Comparison of ENCODE assay signal across 13 mouse cellular contexts in genomic region chr5:74511686-74512085, GRCm38 (mm10). TPM values are rescaled to one million over a fixed set of nuclear protein-coding genes. Genes with fewer than 3 reads are reported as not detected.
A peak's percentile ranks its signal among the peaks of the same experiment; 100 is the strongest.
DNase-seq lines count a peak whose midpoint lies in the region; ATAC-seq and TF ChIP-seq lines count a peak whose summit lies in the region.
"Had no signal": no experiment of that assay in that cellular context is flagged by ENCODE, and none has a peak within 500 bp of the region (broad histone marks: within the 10 kb centered on the region; RNA-seq: fewer than 3 reads in every experiment).

No protein-coding gene starts in this region.

- no peak overlapping the region for H3K9ac ChIP-seq in forebrain, embryonic 13.5 days
- H3K9ac ChIP-seq in forebrain, embryonic 11.5 days (ENCODE audit: low read length) = no peak overlapping the region
- no peak overlapping the region for H3K9ac ChIP-seq in lung, embryonic 14.5 days
- no peak overlapping the region for H3K9ac ChIP-seq in lung, postnatal 0 days (replicated peaks; ENCODE audit: low read depth)
- H3K9ac ChIP-seq: neural tube, embryonic 15.5 days had no signal

- H3K4me3 ChIP-seq in forebrain, embryonic 13.5 days = no peak overlapping the region
- no peak overlapping the region for H3K4me3 ChIP-seq in forebrain, embryonic 11.5 days (ENCODE audit: low read depth, low read length)
- H3K4me3 ChIP-seq in lung, embryonic 14.5 days (ENCODE audit: low read depth, low read length) = no peak overlapping the region
- H3K4me3 ChIP-seq in lung, postnatal 0 days (ENCODE audit: low read depth, low read length) = no peak overlapping the region
- H3K4me3 ChIP-seq: neural tube, embryonic 15.5 days had no signal

- no peak overlapping the region for H3K4me2 ChIP-seq in forebrain, embryonic 13.5 days
- H3K4me2 ChIP-seq in forebrain, embryonic 11.5 days (ENCODE audit: low read depth, low read length, severe bottlenecking) = no peak overlapping the region
- no peak overlapping the region for H3K4me2 ChIP-seq in lung, embryonic 14.5 days
- H3K4me2 ChIP-seq in lung, postnatal 0 days (replicated peaks; ENCODE audit: low read depth, low read length) = no peak overlapping the region
- H3K4me2 ChIP-seq: neural tube, embryonic 15.5 days had no signal

- 0 out of 2 replicates have a peak, but pooled peaks cover 5% of the 10 kb centered on the region for H3K36me3 ChIP-seq in forebrain, embryonic 13.5 days (ENCODE audit: poor library complexity, severe bottlenecking)
- H3K36me3 ChIP-seq in forebrain, embryonic 11.5 days (ENCODE audit: control insufficient read depth, insufficient read depth, low read length) = no peaks in the 10 kb centered on the region
- no peaks in the 10 kb centered on the region for H3K36me3 ChIP-seq in lung, embryonic 14.5 days (ENCODE audit: insufficient read depth)
- no peaks in the 10 kb centered on the region for H3K36me3 ChIP-seq in lung, postnatal 0 days (ENCODE audit: insufficient read depth, low read length)

- ATAC-seq in forebrain, embryonic 13.5 days = peak; percentile 51; the same call in 1 of the 2 replicates
- ATAC-seq in forebrain, embryonic 11.5 days (replicated peaks; ENCODE audit: low FRiP score) = no peak
- ATAC-seq in lung, embryonic 14.5 days (ENCODE audit: insufficient read depth) = no peak
- peak; percentile 83 for ATAC-seq in lung, postnatal 0 days
- ATAC-seq: Patski had no signal

- no peak overlapping the region for H3K27ac ChIP-seq in forebrain, embryonic 13.5 days
- no peak overlapping the region for H3K27ac ChIP-seq in forebrain, embryonic 11.5 days (ENCODE audit: low read depth, low read length)
- no peak overlapping the region for H3K27ac ChIP-seq in lung, embryonic 14.5 days (ENCODE audit: low read depth)
- no peak overlapping the region for H3K27ac ChIP-seq in lung, postnatal 0 days (ENCODE audit: low read length)
- H3K27ac ChIP-seq: neural tube, embryonic 15.5 days had no signal

- TF ChIP-seq EP300 in lung, postnatal 0 days (IDR thresholded peaks at IDR 0.05) = no peak

- H3K9me3 ChIP-seq in forebrain, embryonic 13.5 days (replicated peaks) = no peaks in the 10 kb centered on the region
- H3K9me3 ChIP-seq in forebrain, embryonic 11.5 days (ENCODE audit: control insufficient read depth, low read length) = no peaks in the 10 kb centered on the region
- H3K9me3 ChIP-seq in lung, embryonic 14.5 days (ENCODE audit: low read depth, low read length) = no peaks in the 10 kb centered on the region
- H3K9me3 ChIP-seq in lung, postnatal 0 days (ENCODE audit: low read length) = no peaks in the 10 kb centered on the region
- H3K9me3 ChIP-seq: neural tube, embryonic 15.5 days had no signal

- H3K4me1 ChIP-seq in forebrain, embryonic 13.5 days = no peaks in the 10 kb centered on the region
- H3K4me1 ChIP-seq in forebrain, embryonic 11.5 days (replicated peaks; ENCODE audit: control insufficient read depth, insufficient read depth, low read length) = no peaks in the 10 kb centered on the region
- H3K4me1 ChIP-seq in lung, embryonic 14.5 days (ENCODE audit: insufficient read depth) = no peaks in the 10 kb centered on the region
- no peaks in the 10 kb centered on the region for H3K4me1 ChIP-seq in lung, postnatal 0 days (ENCODE audit: insufficient read depth, low read depth, low read length)
- H3K4me1 ChIP-seq: neural tube, embryonic 15.5 days had no signal

- TF ChIP-seq CTCF in lung, embryonic 14.5 days (IDR thresholded peaks at IDR 0.05; ENCODE audit: low read depth) = no peak
- no peak for TF ChIP-seq CTCF in lung, postnatal 0 days (IDR thresholded peaks at IDR 0.05)

- no peaks in the 10 kb centered on the region for H3K27me3 ChIP-seq in forebrain, embryonic 13.5 days
- H3K27me3 ChIP-seq in forebrain, embryonic 11.5 days (ENCODE audit: control insufficient read depth, insufficient read depth, low read length) = no peaks in the 10 kb centered on the region
- no peaks in the 10 kb centered on the region for H3K27me3 ChIP-seq in lung, embryonic 14.5 days (ENCODE audit: insufficient read depth, low read length)
- no peaks in the 10 kb centered on the region for H3K27me3 ChIP-seq in lung, postnatal 0 days (replicated peaks; ENCODE audit: insufficient read depth, low read length)
- H3K27me3 ChIP-seq: neural tube, embryonic 15.5 days; Patski had no signal

- no peak for DNase-seq in forebrain, embryonic 11.5 days (ENCODE audit: low spot score)
- peak; percentile 24 for DNase-seq in lung, embryonic 14.5 days
- no peak for DNase-seq in lung, adult 18-20 months
- DNase-seq in cerebellum, adult 9-11 months = peak; percentile 66
- peak; percentile 74 for DNase-seq in lung, postnatal 0 days (ENCODE audit: low spot score)
- no peak for DNase-seq in urinary bladder, postnatal 25 days (ENCODE audit: low spot score)
- no peak for DNase-seq in kidney, postnatal 25 days
- DNase-seq: adrenal gland, postnatal 36 days; kidney, adult 11 months; midbrain, embryonic 14.5 days had no signal

RNA-seq across cellular contexts. Expression of gene Scfd2, which starts 19.9 kb away (rescaled TPM):
- polyA plus RNA-seq in forebrain, embryonic 13.5 days (2015; fragmentation: Nextera tagmentation; extraction: Ambion mirVana) = 17.9 and 20.0 TPM in 2 replicates
- polyA plus RNA-seq in forebrain, embryonic 11.5 days (2014; fragmentation: Nextera tagmentation; extraction: Ambion mirVana) = 13.3 and 15.3 TPM in 2 replicates
- 17.8 and 17.9 TPM in 2 replicates for polyA plus RNA-seq in lung, embryonic 14.5 days (2014; fragmentation: Nextera tagmentation; extraction: Ambion mirVana)
- 10.9 and 11.4 TPM in 2 replicates for polyA plus RNA-seq in lung, postnatal 0 days (2015; fragmentation: Nextera tagmentation; extraction: Ambion mirVana)

RNA-seq across cellular contexts. Expression of gene Fip1l1, which starts 23.6 kb away (rescaled TPM):
- polyA plus RNA-seq in forebrain, embryonic 13.5 days (2015; fragmentation: Nextera tagmentation; extraction: Ambion mirVana) = 97.1 and 97.4 TPM in 2 replicates
- polyA plus RNA-seq in forebrain, embryonic 11.5 days (2014; fragmentation: Nextera tagmentation; extraction: Ambion mirVana) = 112 and 128 TPM in 2 replicates
- polyA plus RNA-seq in lung, embryonic 14.5 days (2014; fragmentation: Nextera tagmentation; extraction: Ambion mirVana) = 89.2 and 92.6 TPM in 2 replicates
- 36.6 and 45.2 TPM in 2 replicates for polyA plus RNA-seq in lung, postnatal 0 days (2015; fragmentation: Nextera tagmentation; extraction: Ambion mirVana)

Comparison
In these comparisons a context has a peak if more than half of its experiments do, and no peak if none do; other contexts are left out.
1. ATAC-seq: peak in forebrain, embryonic 13.5 days (single experiment) and lung, postnatal 0 days (single experiment); none in forebrain, embryonic 11.5 days (single experiment) and lung, embryonic 14.5 days (single experiment).
2. DNase-seq: peak in lung, embryonic 14.5 days (single experiment), cerebellum, adult 9-11 months (single experiment) and lung, postnatal 0 days (single experiment); none in forebrain, embryonic 11.5 days (single experiment), lung, adult 18-20 months (0 of 2), urinary bladder, postnatal 25 days (single experiment) and kidney, postnatal 25 days (0 of 2).